Comparison of ENCODE assay signal across 16 mouse cellular contexts in genomic region chr9:31018705-31019104, GRCm38 (mm10).
"Had no signal": no experiment of that assay in that cellular context is flagged by ENCODE, and none has a peak within 500 bp of the region (broad histone marks: within the 10 kb centered on the region; RNA-seq: fewer than 3 reads in every experiment).

No protein-coding gene starts in this region.

- H3K36me3 ChIP-seq: lung, embryonic 15.5 days; midbrain, embryonic 13.5 days; midbrain, embryonic 15.5 days; neural tube, embryonic 12.5 days; stomach, embryonic 15.5 days had no signal

- H3K27me3 ChIP-seq: lung, embryonic 15.5 days; midbrain, embryonic 13.5 days; midbrain, embryonic 15.5 days; neural tube, embryonic 12.5 days; stomach, embryonic 15.5 days had no signal

- H3K4me2 ChIP-seq: lung, embryonic 15.5 days; midbrain, embryonic 11.5 days; midbrain, embryonic 13.5 days; midbrain, embryonic 15.5 days; neural tube, embryonic 12.5 days; stomach, embryonic 15.5 days had no signal

- DNase-seq: lung, adult 2 months; lung, postnatal 14 days; lung, postnatal 36 days; right cerebral cortex, postnatal 14 days; thymus, postnatal 14 days; thymus, postnatal 36 days had no signal

- H3K9me3 ChIP-seq: lung, embryonic 15.5 days; megakaryocyte, embryonic 14.5 days; midbrain, embryonic 13.5 days; midbrain, embryonic 15.5 days; neural tube, embryonic 12.5 days; stomach, embryonic 15.5 days had no signal

- H3K9ac ChIP-seq: lung, embryonic 15.5 days; midbrain, embryonic 13.5 days; midbrain, embryonic 15.5 days; neural tube, embryonic 12.5 days; stomach, embryonic 15.5 days had no signal

- H3K27ac ChIP-seq: lung, embryonic 15.5 days; macrophage; midbrain, embryonic 13.5 days; midbrain, embryonic 15.5 days; neural tube, embryonic 12.5 days; stomach, embryonic 15.5 days; stomach, postnatal 0 days had no signal

- H3K4me3 ChIP-seq: lung, embryonic 15.5 days; megakaryocyte, embryonic 14.5 days; midbrain, embryonic 13.5 days; midbrain, embryonic 15.5 days; neural tube, embryonic 12.5 days; stomach, embryonic 15.5 days had no signal

- ATAC-seq: lung, postnatal 0 days; midbrain, embryonic 13.5 days; midbrain, embryonic 15.5 days had no signal

- H3K4me1 ChIP-seq: lung, embryonic 15.5 days; megakaryocyte, embryonic 14.5 days; midbrain, embryonic 13.5 days; midbrain, embryonic 15.5 days; neural tube, embryonic 12.5 days; stomach, embryonic 15.5 days had no signal
